Mouse (Mus musculus) G1E (cell line): ENCODE measurements around the gene Olfr794.

ENCODE experiments used
- CTCF ChIP-seq: IDR thresholded peaks from 2 replicates; pipeline ENCODE4 v1.5.1; 2012; ENCODE audit warnings: low read depth, low read length, inconsistent platforms, mixed read lengths
- GATA1 ChIP-seq: IDR thresholded peaks from 2 replicates; pipeline ENCODE4 v1.6.1; 2012; ENCODE audit warnings: borderline replicate concordance, low read length, inconsistent platforms, mixed read lengths

GRCm38 (mm10) chr10:129521492-129521891 is 46.0 kb upstream of the Olfr794 start, which contains the start of gene Olfr791:
- TF ChIP-seq CTCF (no peak), GATA1 (no peak)
